Mouse (Mus musculus): ENCODE results near the gene Arl2bp.

GRCm38 (mm10) chr8:94702844-94703813, 36.7 kb downstream of the Arl2bp start:
- TF ChIP-seq USF1 (IDR thresholded peaks at IDR 0.05; ENCODE audit: low read depth) (no peak), CTCF (IDR thresholded peaks at IDR 0.05; ENCODE audit: control insufficient read depth, insufficient read depth, insufficient read length) (peak; percentile 82), MYOD1 (IDR thresholded peaks at IDR 0.05; ENCODE audit: control insufficient read depth, insufficient read length, low read depth) (no peak), MAX (IDR thresholded peaks at IDR 0.05) (peak; percentile 58), CEBPB (IDR thresholded peaks at IDR 0.05; ENCODE audit: low read depth) (no peak)

All from C2C12 (cell line).